Mouse (Mus musculus): ENCODE measurements around the gene Prpf3.

- TF ChIP-seq EP300 (IDR thresholded peaks at IDR 0.05; ENCODE audit: insufficient read depth, low read depth, low read length) (no peak), POLR2A (IDR thresholded peaks at IDR 0.05; ENCODE audit: insufficient read depth, low read length) (no peak), CTCF (IDR thresholded peaks at IDR 0.05; ENCODE audit: low read depth, low read length) (no peak)
These were observed 4.6 kb upstream of the Prpf3 start for GRCm38 (mm10) chr3:95860323-95860722.

Measured in ES-Bruce4 (cell line).